Mouse (Mus musculus) gastrocnemius, postnatal 14 days (tissue): ENCODE measurements around the gene Hist4h4. TPM values are rescaled to one million over a fixed set of nuclear protein-coding genes. Genes with fewer than 3 reads are reported as not detected.

Source experiments
- DNase-seq: peaks from one replicate; pipeline ENCODE4 v3.0.0; 2021; ENCODE audit warnings: mixed read lengths
- intact Hi-C: fragments of 180-260 bp; cut with DNase I; formaldehyde crosslinking; loops from one replicate; pipeline ENCODE4 v1.15.1; 2025; ENCODE audit warnings: low total_unique reads
- long read RNA-seq, 2 experiments: library from polyadenylated mRNA; stranded (forward); transcript quantifications; one replicate each; pipeline ENCODE4 v2.0.0; 2021
- total RNA-seq, 2 experiments: library from RNA; stranded (reverse); gene quantifications; 2 replicates each; pipeline ENCODE4 v1.2.3; 2021

Gene Hist4h4
- total RNA-seq: 10 to 100 TPM; 10.8 to 11.4 TPM
- long read RNA-seq, experiment 1: 0 reads
- long read RNA-seq, experiment 2: 0 reads

DNA sequence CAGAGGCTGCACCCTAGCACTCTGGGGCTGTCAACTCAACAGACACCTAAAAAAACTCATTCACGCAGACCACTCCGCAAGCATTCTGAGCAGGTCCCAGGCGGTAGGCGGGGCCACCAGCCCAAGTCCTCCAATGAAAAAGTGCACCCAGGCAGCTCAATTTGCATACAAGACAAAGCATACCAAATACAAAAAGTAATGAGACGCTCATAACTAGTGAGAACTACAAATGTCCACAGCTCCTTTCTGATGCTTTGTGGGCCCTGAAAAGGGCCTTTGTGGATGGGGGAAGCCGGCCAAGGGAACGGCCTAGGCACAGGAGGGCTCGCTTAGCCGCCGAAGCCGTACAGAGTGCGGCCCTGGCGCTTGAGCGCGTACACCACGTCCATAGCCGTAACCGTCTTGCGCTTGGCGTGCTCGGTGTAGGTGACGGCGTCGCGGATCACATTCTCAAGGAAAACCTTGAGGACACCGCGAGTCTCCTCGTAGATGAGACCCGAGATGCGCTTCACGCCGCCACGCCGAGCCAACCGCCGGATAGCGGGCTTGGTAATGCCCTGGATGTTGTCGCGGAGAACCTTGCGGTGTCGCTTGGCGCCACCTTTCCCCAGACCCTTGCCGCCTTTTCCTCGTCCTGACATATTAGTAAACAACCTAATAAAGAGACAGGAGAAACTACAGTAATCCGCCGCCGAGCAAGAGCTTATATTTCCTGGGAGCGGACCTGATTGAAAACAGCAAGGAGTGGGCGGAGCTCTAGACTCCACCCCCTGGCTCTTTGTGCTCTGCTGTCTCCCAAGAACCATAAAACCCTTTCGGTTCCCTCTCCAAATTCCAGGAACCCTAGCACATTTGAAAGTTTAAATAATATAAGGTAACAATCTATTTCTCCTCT lies at the start of gene Hist4h4:
Gene Hist4h4, minus strand, starts transcription at position 677 of the 895 bp plus-strand sequence.
- DNase-seq: peak; percentile 91
- intact Hi-C loops: no loop called here

DNA sequence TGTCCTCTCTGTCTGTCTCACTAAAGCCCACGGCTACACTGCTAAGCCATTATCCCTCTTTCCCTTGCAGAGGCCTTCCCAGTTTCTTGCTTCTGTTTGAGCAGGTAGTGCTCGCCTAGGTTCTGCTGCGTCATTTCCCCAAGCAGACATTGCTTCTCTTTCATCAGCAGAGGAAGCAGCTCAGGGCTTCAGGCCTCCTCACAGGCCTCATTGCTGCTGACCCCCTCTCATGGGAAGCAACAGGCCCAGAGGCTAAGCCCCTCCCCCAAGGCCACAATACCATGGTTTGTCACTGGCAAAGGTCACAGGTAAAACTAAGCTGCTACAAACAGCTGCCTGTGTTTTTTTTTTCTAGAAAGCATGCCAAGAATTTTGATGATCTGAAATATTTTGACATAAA lies 48.5 kb upstream of the Hist4h4 start:
- intact Hi-C loops: no loop called here
- no peak for DNase-seq

DNA sequence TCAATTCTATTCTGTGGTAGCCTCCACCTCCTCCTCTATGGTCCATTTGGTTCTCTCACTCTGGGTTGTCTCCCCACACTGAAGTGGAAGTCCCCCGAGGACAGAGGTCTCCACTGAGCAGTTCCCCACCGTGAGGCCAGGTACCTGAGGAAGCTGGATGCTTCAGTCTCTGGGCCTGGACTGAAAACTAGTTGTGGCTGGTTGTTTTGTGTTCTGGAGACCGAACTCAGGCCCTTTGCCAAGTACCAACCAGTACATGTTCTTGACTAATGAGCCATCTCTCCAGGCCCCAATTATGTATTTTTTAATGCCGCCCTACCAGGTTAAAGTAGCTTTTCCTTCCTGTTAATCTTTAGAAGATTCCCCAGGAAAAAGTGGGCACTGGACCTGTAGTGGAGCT lies 48.1 kb upstream of the Hist4h4 start:
- intact Hi-C loops: no loop called here
- DNase-seq: no peak

DNA sequence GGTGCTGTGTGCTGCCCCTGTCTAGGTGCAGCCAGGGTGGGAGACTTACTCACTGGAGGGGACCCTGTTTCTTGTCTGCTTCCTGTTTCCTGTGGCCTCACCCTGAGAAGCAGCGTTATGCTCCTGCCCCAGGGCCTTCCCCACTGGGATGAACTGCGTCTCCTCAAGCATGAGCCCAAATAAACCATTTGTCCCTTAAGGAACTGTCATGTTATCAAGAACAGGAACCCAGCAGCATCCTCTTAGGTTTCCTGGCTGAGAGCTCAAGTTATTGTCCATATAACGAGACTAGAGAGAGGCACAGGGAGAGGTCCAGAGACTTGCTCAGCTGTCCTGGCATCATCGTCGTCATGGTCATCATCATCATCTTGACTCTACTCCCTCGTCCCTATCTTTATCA lies 46.1 kb upstream of the Hist4h4 start:
- intact Hi-C loops: no loop called here

DNA sequence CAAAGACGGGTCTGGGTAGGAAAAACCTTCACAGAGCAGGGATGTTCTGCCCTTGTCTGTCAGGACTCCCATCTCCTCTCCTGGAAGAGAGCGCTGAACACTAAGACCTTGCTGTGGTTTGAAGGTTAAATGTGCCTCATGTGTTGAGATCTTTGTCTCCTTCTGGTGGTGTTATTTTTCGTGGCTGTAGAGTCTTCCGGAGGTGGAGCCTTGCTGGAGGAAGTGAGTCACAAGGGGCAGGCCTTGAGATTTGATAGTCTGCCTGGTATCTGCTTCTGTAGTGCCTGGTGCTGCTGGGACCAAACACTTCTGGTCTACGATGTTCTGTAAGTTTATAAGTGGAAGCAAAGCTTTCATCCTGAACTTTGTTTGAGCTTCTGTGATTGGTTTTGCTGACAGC lies 44.8 kb upstream of the Hist4h4 start:
- DNase-seq: no peak

More for the DNA sequence above, 46.1 kb upstream of the Hist4h4 start:
- no peak for DNase-seq

DNA sequence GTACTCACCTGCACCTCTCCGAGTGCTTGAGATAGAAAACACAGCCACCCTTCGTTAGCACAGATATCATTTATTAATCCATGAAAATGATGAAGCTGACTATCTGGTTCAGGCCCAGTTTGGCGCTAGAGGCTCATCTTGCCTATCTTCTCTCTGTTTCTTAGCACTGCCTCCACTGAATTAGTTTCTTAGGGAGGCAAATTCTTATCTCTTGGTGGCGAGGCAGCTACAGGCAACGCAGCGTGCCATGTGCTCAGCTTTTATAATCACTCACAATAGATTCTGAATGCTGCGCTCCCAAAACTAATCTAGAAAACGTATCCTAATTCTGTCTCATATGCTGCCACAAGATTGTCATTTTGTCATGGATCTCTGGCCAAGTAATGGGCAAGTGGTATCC lies 44.2 kb upstream of the Hist4h4 start:
- no peak for DNase-seq
- intact Hi-C loops: no loop called here

More for the DNA sequence above, 44.8 kb upstream of the Hist4h4 start:
- intact Hi-C loops: no loop called here

DNA sequence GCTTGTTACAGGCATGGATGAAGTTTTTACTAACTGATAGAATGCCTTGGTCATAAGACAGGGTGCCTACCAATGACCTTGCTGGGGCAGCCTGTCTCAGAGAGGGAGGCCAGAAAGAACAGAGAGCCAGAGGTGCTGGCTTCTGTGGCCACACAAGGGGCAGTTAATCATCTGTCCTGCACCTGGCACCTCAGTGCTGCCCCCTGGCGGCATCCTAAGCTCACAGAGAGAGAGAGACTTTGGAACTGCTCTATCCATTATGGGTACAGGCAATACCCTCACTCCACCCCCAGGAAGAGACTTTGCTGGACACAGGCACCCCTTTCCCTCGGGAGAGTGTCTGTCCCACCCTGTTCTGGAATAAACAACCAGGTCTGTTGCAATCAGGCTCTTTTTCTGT lies 43.6 kb upstream of the Hist4h4 start:
- peak; percentile 56 for DNase-seq
- intact Hi-C loops: no loop called here

DNA sequence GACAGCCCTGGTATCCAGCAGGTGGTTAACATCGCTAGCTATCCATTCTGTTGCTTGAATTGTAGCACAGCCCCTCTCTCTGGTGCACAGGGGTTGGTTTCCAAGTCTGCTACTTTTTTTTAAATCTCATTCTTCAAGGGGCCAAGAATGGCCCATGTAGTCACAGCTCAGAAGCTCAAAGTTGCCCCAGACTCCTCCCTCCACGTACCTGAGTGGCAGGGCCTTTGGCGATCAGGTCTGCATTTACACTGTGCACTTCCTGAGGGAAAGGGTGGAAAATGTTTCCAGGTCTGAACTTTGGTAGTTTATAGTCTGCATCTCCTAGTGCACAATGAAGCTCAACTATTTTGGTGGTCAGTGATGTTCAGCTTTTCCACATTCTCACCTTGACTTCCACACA lies 43.1 kb upstream of the Hist4h4 start:
- no peak for DNase-seq
- intact Hi-C loops: no loop called here

DNA sequence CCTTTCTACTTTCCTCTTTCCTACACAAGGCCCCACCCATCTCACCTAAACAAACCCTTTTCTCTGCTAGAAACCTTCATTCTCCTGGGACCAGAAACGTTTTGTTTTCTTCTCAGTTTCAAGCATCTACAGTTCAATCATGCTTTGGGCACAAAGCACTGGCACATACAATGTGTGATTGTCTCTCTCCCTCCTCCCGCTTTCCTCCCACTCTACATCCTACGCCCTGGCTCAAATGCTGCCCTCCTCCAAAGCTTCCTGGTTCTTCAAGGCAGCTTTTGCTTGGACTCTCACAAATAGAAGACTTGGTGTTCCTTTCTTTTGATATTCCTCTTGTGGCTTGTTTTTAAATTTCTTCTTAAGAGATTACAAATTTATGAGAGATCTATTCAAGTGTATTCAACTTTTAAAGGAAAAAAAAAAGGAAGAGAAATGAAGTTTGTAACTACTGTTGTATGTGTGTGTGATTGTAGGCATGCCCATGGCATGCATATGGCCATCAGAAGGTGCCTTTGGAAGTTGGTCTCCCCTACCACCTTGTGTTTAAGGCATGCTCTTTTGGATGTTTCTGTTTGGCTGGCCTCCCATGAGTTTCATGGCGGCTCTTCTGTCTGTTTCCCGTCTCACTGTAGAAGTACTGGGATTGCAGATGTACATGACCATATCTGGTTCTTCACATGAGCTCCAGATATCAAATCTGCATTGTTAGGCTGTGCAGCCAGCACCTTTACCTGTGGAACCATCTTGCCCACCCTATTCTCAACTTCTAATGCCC lies 41.7 kb upstream of the Hist4h4 start:
- intact Hi-C loops: no loop called here

DNA sequence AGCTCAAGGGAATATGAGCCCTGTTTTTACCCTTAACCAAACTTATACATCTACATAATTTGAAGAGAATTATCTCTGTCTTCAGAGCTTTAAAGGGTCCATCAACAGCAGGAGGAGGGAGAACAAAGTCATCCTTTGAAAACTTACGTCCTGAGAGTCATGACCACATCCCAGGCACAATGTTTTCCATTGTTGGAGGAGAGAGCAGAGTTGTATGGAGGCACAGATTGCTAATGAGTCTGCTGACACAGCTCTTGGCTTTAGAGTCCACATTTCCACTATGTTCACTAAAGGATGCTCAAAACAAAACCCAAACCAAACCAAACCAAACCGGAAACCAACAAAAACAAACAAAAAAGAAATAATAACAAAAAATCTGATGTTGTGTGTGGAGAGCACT lies 40.7 kb upstream of the Hist4h4 start:
- intact Hi-C loops: no loop called here
- DNase-seq: no peak

More for the DNA sequence above, 41.7 kb upstream of the Hist4h4 start:
- DNase-seq: no peak

DNA sequence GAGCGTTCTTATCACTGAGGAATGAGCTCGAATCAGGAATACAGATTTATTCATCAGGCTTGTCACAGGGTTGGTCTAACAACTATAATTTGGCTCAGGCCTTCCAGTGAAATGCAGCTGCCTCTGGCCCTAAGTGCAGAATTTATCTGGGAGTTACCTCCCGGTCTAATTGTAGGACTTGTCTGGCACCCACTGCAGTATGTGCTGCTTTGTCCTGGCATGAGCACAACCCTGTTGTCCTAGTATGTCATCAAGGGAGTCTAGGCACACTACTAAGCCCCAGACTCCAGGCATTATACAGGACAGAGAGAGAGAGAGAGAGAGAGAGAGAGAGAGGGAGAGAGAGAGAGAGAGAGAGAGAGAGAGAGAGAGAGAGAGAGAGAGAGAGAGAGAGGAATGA lies 33.1 kb upstream of the Hist4h4 start:
- no peak for DNase-seq
- intact Hi-C loops: no loop called here

DNA sequence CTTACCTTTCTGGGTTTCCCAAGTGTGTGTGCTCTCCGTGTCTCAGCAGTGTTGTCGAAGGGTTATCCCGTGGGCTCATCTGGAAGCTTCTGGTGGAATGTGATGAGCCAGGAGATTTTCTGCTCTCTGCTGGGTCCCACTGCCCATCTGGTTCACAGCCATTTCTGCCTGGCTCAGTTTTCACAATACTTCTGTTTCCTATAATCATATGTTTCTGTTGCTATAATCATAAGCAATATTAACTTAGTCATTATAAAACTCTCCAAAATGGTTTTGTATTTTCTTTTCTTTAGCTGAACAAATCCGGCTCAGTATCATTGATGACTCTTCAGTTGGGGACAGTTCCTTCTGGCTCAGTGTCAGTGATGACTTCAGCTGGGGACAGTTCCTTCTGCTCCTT lies 31.1 kb upstream of the Hist4h4 start, which contains the start of gene Smco3:
Gene Smco3, minus strand, starts transcription at position 101 of the 400 bp plus-strand sequence.
- DNase-seq: no peak
- intact Hi-C loops: no loop called here

DNA sequence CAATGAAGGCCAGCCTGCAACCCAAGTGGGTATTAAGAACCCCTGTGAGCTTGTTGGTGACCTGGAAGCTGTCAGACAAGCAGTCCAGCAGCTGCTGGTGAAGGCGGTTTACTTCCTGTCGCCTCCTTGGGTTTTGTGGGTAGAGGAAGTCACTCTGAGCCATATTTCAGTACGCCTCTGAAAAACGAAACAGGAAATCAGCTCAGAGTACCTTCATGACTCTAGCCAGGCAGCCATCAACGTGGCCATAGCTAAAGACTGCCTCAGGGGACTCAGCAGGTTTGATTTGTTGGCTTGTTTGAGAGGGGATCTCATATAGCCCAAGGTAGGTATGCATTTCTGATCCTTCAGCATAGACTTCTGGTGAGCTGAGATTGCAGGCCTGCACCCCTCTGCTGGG lies 27.5 kb upstream of the Hist4h4 start:
- intact Hi-C loops: no loop called here
- no peak for DNase-seq

DNA sequence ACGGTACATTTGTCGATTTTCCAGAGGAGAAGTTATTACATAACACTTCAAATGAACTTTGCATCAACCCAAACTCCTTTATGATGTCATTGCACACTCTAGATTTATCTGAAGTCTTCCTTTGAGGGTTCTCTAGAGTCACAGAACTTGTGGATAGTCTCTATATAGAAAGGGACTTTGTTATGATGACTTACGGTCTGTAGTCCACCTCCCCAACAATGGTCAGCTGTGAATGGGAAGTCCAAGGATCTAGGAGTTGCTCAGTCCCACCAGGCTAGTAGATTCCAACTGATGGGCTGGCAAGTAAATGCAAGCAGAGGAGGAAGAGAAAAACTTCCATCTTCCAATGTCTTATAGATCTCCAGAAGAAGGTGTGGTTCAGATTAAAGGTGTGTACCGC lies 24.5 kb upstream of the Hist4h4 start:
- intact Hi-C loops: no loop called here

DNA sequence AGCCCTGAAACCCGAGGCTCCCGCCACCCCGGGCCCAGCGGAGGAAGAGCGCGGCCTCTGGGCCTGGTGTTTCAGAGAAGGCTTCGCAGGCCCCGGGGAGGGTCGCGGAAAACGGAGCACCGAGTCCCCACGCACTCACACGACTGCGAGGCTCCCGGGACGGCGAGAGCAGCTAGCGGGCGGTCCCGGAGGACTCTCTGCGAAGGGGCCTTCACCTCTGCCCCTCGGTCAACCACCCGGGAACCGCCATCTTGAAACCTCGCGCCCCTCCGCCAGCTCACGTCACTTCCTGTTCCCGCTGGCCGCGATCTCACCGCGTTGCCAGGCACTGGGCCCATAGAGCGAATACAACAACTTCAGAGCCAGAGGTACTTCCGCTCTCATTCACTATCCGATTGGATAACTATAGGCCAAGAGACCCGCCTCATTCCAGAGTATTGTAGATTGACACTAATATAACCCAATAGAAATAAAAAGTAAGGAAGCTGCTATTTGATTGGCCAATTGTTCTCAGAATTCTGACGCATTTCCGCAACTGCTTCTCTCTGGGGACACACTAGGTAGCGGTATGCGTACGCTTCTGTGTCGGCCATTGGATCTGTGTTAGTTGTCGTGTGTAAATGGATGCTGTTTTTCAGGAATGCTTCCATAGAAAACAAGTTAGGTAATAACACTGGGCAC lies 23.8 kb upstream of the Hist4h4 start, which contains the start of gene Wbp11:
Gene Wbp11, minus strand, starts transcription at position 353 of the 681 bp plus-strand sequence.
- peak; percentile 96 for DNase-seq
- intact Hi-C loops: no loop called here

More for the DNA sequence above, 24.5 kb upstream of the Hist4h4 start:
- DNase-seq: no peak

DNA sequence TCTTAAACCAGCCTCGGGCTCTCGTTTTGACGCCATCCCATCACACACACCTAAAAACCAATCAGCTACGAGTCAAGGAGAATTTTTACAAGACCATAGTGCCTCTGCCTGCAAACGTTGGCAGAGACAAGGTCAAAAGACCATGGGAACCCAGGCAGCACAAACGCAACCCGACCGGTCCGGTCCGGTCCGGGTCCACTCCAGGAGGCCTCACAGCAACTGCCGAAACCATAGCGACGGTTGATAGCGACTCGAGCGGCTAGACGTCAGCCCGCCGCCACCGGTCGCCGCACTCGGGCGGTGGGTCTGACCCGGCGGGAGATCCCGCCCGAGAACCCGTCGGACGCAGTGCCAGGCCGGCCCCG lies 23.3 kb upstream of the Hist4h4 start, which contains the start of gene BC049715:
Gene BC049715, plus strand, starts transcription at position 111 of the 365 bp plus-strand sequence.
- intact Hi-C loops: no loop called here
- DNase-seq: no peak

DNA sequence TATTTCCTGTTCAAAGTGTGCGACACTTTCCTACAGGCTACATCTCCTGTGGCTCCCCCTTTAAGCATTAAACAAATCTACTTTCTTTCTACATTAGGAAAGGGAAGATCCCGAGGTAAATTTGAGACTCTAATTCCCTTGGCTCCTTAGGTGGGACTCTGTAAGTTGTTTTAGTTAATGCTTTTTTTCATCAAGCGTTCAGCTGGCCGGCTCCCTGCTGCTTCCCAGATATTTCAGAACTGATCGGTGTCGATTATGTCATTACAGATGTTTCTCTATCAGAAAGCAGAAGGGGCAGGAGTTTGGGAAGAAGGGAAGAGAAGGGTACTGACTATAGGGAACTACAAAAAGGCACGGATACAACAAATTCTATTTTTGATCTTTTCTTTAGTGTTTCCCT lies 22.9 kb upstream of the Hist4h4 start:
- intact Hi-C loops: no loop called here
- DNase-seq: no peak

DNA sequence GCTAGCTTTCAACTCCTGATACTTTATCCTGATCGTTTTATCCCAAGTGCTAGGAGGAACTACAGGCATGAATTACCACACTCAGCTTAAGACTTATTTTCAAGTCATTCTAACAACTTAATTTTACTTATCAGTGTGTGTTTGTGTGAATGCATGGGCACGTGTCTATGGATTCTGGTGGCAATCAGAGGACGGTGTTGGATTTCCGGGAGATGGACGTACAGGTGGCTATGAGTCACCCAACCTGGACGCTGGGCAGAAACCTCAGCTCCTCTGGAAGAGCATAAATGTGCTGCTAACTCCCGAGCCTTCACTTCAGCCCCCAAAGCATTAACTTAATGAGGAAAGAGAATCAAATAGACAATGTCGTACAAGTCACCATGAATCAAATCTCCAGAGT lies 20.8 kb upstream of the Hist4h4 start:
- no peak for DNase-seq
- intact Hi-C loops: no loop called here

DNA sequence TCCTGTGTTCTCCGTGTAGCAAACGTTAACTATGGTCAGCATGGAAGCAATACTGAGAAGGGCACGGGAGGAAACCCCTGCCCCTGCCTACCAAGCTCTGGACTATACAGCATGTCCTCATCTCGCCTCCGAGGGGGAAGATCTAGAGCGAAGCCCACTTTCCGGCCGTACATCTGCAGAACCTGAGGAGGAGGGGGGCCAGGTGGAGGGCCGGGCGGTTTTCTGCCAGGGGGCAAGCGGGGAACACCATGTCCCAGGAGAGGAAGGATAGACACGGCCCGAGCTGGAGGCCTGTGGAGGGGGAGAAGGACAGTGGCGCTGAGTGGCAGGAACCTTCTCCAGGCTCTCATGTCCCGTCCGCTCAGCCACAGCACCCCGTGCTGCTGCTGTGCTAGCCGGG lies 16.9 kb upstream of the Hist4h4 start:
- DNase-seq: no peak
- intact Hi-C loops: no loop called here

DNA sequence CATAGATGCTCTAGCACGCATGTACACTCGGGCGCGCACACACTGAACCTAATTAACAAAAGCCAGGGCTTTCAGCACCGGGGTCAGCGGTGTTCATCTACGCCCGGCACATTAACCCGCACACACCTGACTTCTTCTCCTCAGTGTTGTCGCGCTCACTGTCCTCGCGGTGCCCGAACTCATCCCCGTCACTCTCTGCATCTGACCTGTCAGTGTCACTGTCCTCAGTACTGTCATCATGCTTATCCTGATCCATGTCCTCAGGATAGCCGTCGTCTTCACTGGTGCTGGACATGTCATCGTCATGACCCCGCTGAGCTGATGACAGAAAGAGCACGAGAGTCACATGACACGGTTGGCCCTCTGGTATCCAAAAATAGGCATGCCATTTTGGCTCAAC lies 16.2 kb upstream of the Hist4h4 start:
- intact Hi-C loops: no loop called here
- no peak for DNase-seq
